ENCODE assay signal across 8 mouse cellular contexts in the genomic region with DNA sequence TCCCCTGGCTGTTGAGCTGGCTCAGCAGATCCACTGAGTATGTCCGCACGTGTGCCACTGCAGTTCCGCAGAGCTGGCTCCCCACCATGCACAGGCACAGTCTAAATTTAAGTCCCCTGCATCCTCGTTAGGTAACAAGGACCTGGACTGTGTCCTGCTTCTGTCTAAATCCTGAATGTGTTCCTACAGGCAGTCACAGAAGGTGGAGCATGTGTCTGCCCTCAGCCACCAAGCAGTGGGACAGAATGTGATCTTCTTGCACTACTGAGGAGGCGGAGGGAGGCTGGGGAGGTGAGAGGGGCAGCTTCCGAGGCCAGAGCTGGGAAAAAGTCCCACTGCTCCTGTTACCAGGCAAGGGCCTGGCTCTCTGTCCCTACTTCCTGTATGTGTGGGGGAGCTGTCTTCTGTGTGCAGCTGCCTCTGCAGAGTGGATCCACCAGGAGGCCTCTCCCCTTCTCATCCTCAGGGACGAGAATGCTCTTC. TPM values are rescaled to one million over a fixed set of nuclear protein-coding genes. Genes with fewer than 3 reads are reported as not detected.
A peak's percentile ranks its signal among the peaks of the same experiment; 100 is the strongest.
DNase-seq lines count a peak whose midpoint lies in the region; ATAC-seq and TF ChIP-seq lines count a peak whose summit lies in the region.

No protein-coding gene starts in this region.

- H3K4me2 ChIP-seq in heart, postnatal 0 days (ENCODE audit: low read depth, low read length): no peak overlapping the region
- H3K4me2 ChIP-seq in liver, embryonic 16.5 days (ENCODE audit: low read depth, low read length): no peak overlapping the region
- no peak overlapping the region for H3K4me2 ChIP-seq in hindbrain, embryonic 14.5 days (replicated peaks)

- peak overlapping the region; percentile 93 for H3K27ac ChIP-seq in heart, postnatal 0 days (ENCODE audit: low read depth)
- H3K27ac ChIP-seq in liver, embryonic 16.5 days (ENCODE audit: low read length): peak overlapping the region; percentile 43
- no peak overlapping the region for H3K27ac ChIP-seq in hindbrain, embryonic 14.5 days

- 0 out of 2 replicates have a peak overlapping the region, but pooled peaks have one; percentile 33 for H3K9ac ChIP-seq in heart, postnatal 0 days (replicated peaks; ENCODE audit: low read depth, low read length)
- no peak overlapping the region; the same call in 1 of the 2 replicates for H3K9ac ChIP-seq in liver, embryonic 16.5 days (ENCODE audit: low read depth, low read length)
- H3K9ac ChIP-seq in hindbrain, embryonic 14.5 days: no peak overlapping the region

- 0 out of 2 replicates have a peak, but pooled peaks have one; percentile 30 for TF ChIP-seq CTCF in heart, postnatal 0 days (IDR thresholded peaks at IDR 0.05; ENCODE audit: low read depth)

- peak; percentile 17; the same call in 1 of the 2 replicates for TF ChIP-seq EP300 in heart, postnatal 0 days (IDR thresholded peaks at IDR 0.05; ENCODE audit: low read depth)

- H3K36me3 ChIP-seq in heart, postnatal 0 days (replicated peaks; ENCODE audit: control insufficient read depth, insufficient read depth, low read length): no peaks in the 10 kb centered on the region
- no peaks in the 10 kb centered on the region for H3K36me3 ChIP-seq in liver, embryonic 16.5 days (ENCODE audit: control insufficient read depth, insufficient read depth)
- H3K36me3 ChIP-seq in hindbrain, embryonic 14.5 days (replicated peaks; ENCODE audit: control insufficient read depth, insufficient read depth): no peaks in the 10 kb centered on the region

- intact Hi-C loops in left cerebral cortex, postnatal 10 days (cut with DNase I): no loop called here

- H3K27me3 ChIP-seq in heart, postnatal 0 days (ENCODE audit: control insufficient read depth, insufficient read depth, low read length): no peaks in the 10 kb centered on the region
- no peaks in the 10 kb centered on the region for H3K27me3 ChIP-seq in liver, embryonic 16.5 days (ENCODE audit: control insufficient read depth, insufficient read depth, low read depth, low read length)
- 0 out of 2 replicates have a peak, but pooled peaks cover 3% of the 10 kb centered on the region for H3K27me3 ChIP-seq in hindbrain, embryonic 14.5 days (ENCODE audit: control insufficient read depth, insufficient read depth, low read length)

- ATAC-seq in heart, postnatal 0 days (ENCODE audit: insufficient read depth, low read depth): peak; percentile 71
- no peak for ATAC-seq in liver, embryonic 16.5 days (ENCODE audit: low read depth)
- ATAC-seq in megakaryocyte, adult 5-6 weeks (ENCODE audit: poor library complexity, severe bottlenecking): no peak
- ATAC-seq in hindbrain, embryonic 14.5 days (ENCODE audit: low FRiP score): no peak

- H3K4me3 ChIP-seq in heart, postnatal 0 days (ENCODE audit: low read depth, low read length): no peak overlapping the region
- H3K4me3 ChIP-seq in liver, embryonic 16.5 days (ENCODE audit: low read depth, low read length): no peak overlapping the region
- H3K4me3 ChIP-seq in hindbrain, embryonic 14.5 days (replicated peaks; ENCODE audit: low read length): no peak overlapping the region

- H3K9me3 ChIP-seq in heart, postnatal 0 days (replicated peaks; ENCODE audit: control insufficient read depth, low read length): no peaks in the 10 kb centered on the region
- no peaks in the 10 kb centered on the region for H3K9me3 ChIP-seq in liver, embryonic 16.5 days (replicated peaks; ENCODE audit: control insufficient read depth, low read length)
- no peaks in the 10 kb centered on the region for H3K9me3 ChIP-seq in hindbrain, embryonic 14.5 days (ENCODE audit: control insufficient read depth, low read length)

- WGBS in heart, postnatal 0 days: 20% methylated on average over 7 of the region's 7 CpGs
- WGBS in liver, embryonic 16.5 days (ENCODE audit: insufficient replicate concordance): 66% methylated on average over 7 of the region's 7 CpGs
- WGBS in hindbrain, embryonic 14.5 days: 69% methylated on average over 7 of the region's 7 CpGs

- peaks cover 54% of the 10 kb centered on the region for H3K4me1 ChIP-seq in heart, postnatal 0 days (ENCODE audit: control insufficient read depth, insufficient read depth)
- peaks cover 46% of the 10 kb centered on the region for H3K4me1 ChIP-seq in liver, embryonic 16.5 days (ENCODE audit: control insufficient read depth, low read depth, low read length)
- H3K4me1 ChIP-seq in hindbrain, embryonic 14.5 days (replicated peaks; ENCODE audit: control insufficient read depth, insufficient read depth, low read length): peaks cover 19% of the 10 kb centered on the region

- DNase-seq in left cerebral cortex, adult 11 months (ENCODE audit: low spot score): peak; percentile 62
- DNase-seq in left cerebral cortex, postnatal 10 days (ENCODE audit: extremely low spot score in 1 of 2, low spot score in 2 of 2): no peak
- DNase-seq in cerebellum, postnatal 25 days: peak; percentile 68 to 73
- peak; percentile 83 for DNase-seq in heart, postnatal 0 days (ENCODE audit: low spot score)
- DNase-seq in B cell, adult 2 months: no peak
- no peak for DNase-seq in hindbrain, embryonic 14.5 days (ENCODE audit: low spot score)

RNA-seq across cellular contexts. Expression of gene Abtb1, which starts 57.1 kb away (rescaled TPM):
- total RNA-seq in left cerebral cortex, postnatal 10 days (2021): 10 to 100 TPM; 31.2 to 31.3 TPM
- total RNA-seq in heart, postnatal 0 days (2014; rRNA removed; ENCODE audit: low replicate concordance): 63.9 and 88.0 TPM in 2 replicates
- polyA plus RNA-seq in heart, postnatal 0 days (2015; fragmentation: Nextera tagmentation; extraction: Ambion mirVana): 29.1 and 36.6 TPM in 2 replicates
- 61.0 and 65.2 TPM in 2 replicates for polyA plus RNA-seq in liver, embryonic 16.5 days (2015; fragmentation: Nextera tagmentation; extraction: Ambion mirVana)
- total RNA-seq in megakaryocyte, adult 5-6 weeks (2015): 22.8 TPM in 2 replicates
- total RNA-seq in megakaryocyte, adult 5-6 weeks (2017): 104 TPM in 2 replicates
- polyA plus RNA-seq in hindbrain, embryonic 14.5 days (2014; fragmentation: Nextera tagmentation; extraction: Ambion mirVana): 28.1 and 33.8 TPM in 2 replicates

Comparison
In these comparisons a context has a peak if more than half of its experiments do, and no peak if none do; other contexts are left out.
1. DNase-seq: peak in left cerebral cortex, adult 11 months (single experiment), cerebellum, postnatal 25 days (2 of 2) and heart, postnatal 0 days (single experiment); none in left cerebral cortex, postnatal 10 days (0 of 2), B cell, adult 2 months (0 of 2) and hindbrain, embryonic 14.5 days (single experiment).